10 mouse cellular contexts compared by ENCODE assay signal in genomic region chr3:89631750-89632149, GRCm38 (mm10).
A peak's percentile ranks its signal among the peaks of the same experiment; 100 is the strongest.
DNase-seq lines count a peak whose midpoint lies in the region; TF ChIP-seq lines count a peak whose summit lies in the region.
"Had no signal": no experiment of that assay in that cellular context is flagged by ENCODE, and none has a peak within 500 bp of the region (broad histone marks: within the 10 kb centered on the region; RNA-seq: fewer than 3 reads in every experiment).

No protein-coding gene starts in this region.

- H3K27me3 ChIP-seq in heart, adult 2 months (ENCODE audit: control insufficient read depth, insufficient read depth, low read length) = no peaks in the 10 kb centered on the region
- H3K27me3 ChIP-seq in heart, embryonic 10.5 days (ENCODE audit: insufficient read depth, poor library complexity, severe bottlenecking) = peaks cover 7% of the 10 kb centered on the region; the same call in 1 of the 2 replicates
- no peaks in the 10 kb centered on the region for H3K27me3 ChIP-seq in small intestine, adult 2 months (ENCODE audit: control insufficient read depth, insufficient read depth, low read length)

- H3K4me1 ChIP-seq in heart, adult 2 months (ENCODE audit: control insufficient read depth, insufficient read depth, low read length) = peaks cover 2% of the 10 kb centered on the region; the same call in 1 of the 2 replicates
- peaks cover 20% of the 10 kb centered on the region for H3K4me1 ChIP-seq in heart, embryonic 10.5 days
- no peaks in the 10 kb centered on the region for H3K4me1 ChIP-seq in small intestine, adult 2 months (ENCODE audit: control insufficient read depth, insufficient read depth, insufficient read length, low read length)

- 50% methylated on average over 5 of the region's 5 CpGs for WGBS in heart, adult 2 months
- WGBS in heart, embryonic 10.5 days = 70% methylated on average over 5 of the region's 5 CpGs
- 68% methylated on average over 5 of the region's 5 CpGs for WGBS in small intestine, adult 2 months

- H3K9me3 ChIP-seq in heart, embryonic 10.5 days = no peaks in the 10 kb centered on the region

- H3K79me2 ChIP-seq in heart, adult 2 months (replicated peaks; ENCODE audit: control insufficient read depth, insufficient read depth, low read length) = no peaks in the 10 kb centered on the region

- H3K27ac ChIP-seq in heart, adult 2 months = no peak overlapping the region
- H3K27ac ChIP-seq in heart, embryonic 10.5 days = no peak overlapping the region
- 0 out of 2 replicates have a peak overlapping the region, but pooled peaks have one; percentile 25 for H3K27ac ChIP-seq in small intestine, adult 2 months (ENCODE audit: insufficient read depth, low read depth, low read length)

- TF ChIP-seq EP300 in heart, adult 2 months (IDR thresholded peaks at IDR 0.05; ENCODE audit: insufficient read depth, low read depth, low read length) = no peak

- H3K9ac ChIP-seq in heart, adult 2 months (ENCODE audit: low read depth, low read length) = no peak overlapping the region

- TF ChIP-seq CTCF in heart, adult 2 months (IDR thresholded peaks at IDR 0.05) = peak; percentile 27; the same call in 1 of the 2 replicates
- TF ChIP-seq CTCF in small intestine, adult 2 months (IDR thresholded peaks at IDR 0.05; ENCODE audit: extremely low read depth, insufficient read length, insufficient replicate concordance, low read depth, low read length) = no peak

- no peak for TF ChIP-seq POLR2A in heart, adult 2 months (IDR thresholded peaks at IDR 0.05; ENCODE audit: insufficient read depth, low read depth, low read length)
- no peak for TF ChIP-seq POLR2A in small intestine, adult 2 months (IDR thresholded peaks at IDR 0.05; ENCODE audit: low read depth, low read length)

- intact Hi-C loops in heart, adult 2 months (cut with DNase I) = no loop called here
- intact Hi-C loops in heart, postnatal 14 days (cut with DNase I) = no loop called here

- H3K4me3 ChIP-seq in heart, adult 2 months = no peak overlapping the region
- H3K4me3 ChIP-seq in heart, embryonic 10.5 days = no peak overlapping the region
- no peak overlapping the region for H3K4me3 ChIP-seq in small intestine, adult 2 months (ENCODE audit: low read depth, low read length)
- H3K4me3 ChIP-seq: myocyte had no signal

- H3K36me3 ChIP-seq in heart, adult 2 months (ENCODE audit: control insufficient read depth, insufficient read depth, low read length) = no peaks in the 10 kb centered on the region
- no peaks in the 10 kb centered on the region for H3K36me3 ChIP-seq in heart, embryonic 10.5 days
- no peaks in the 10 kb centered on the region for H3K36me3 ChIP-seq in small intestine, adult 2 months (ENCODE audit: control insufficient read depth, insufficient read depth, low read length)

- peak in 1 of 2 experiments; percentile 43 for DNase-seq in heart, adult 2 months
- DNase-seq in heart, embryonic 10.5 days (ENCODE audit: low spot score) = no peak
- peak; percentile 45 to 48 for DNase-seq in heart, postnatal 14 days
- DNase-seq in kidney, postnatal 14 days = peak; percentile 57
- no peak for DNase-seq in spleen, postnatal 10 days (ENCODE audit: low spot score in 2 of 2)
- no peak for DNase-seq in layer of hippocampus, postnatal 14 days (ENCODE audit: low spot score in 2 of 2)
- DNase-seq in spleen, postnatal 36 days (ENCODE audit: low spot score in 2 of 2) = no peak
- DNase-seq: left cerebral cortex, postnatal 4 days had no signal

Comparison
In these comparisons a context has a peak if more than half of its experiments do, and no peak if none do; other contexts are left out.
1. DNase-seq: peak in heart, postnatal 14 days (2 of 2) and kidney, postnatal 14 days (single experiment); none in heart, embryonic 10.5 days (single experiment), spleen, postnatal 10 days (0 of 2), layer of hippocampus, postnatal 14 days (0 of 2) and spleen, postnatal 36 days (0 of 2).